Mouse (Mus musculus): ENCODE data around the gene Mettl26. TPM values are rescaled to one million over a fixed set of nuclear protein-coding genes. Genes with fewer than 3 reads are reported as not detected.

Gene Mettl26
- polyA plus RNA-seq, 1 experiment from 2014 or later = 47.1 TPM

DNA sequence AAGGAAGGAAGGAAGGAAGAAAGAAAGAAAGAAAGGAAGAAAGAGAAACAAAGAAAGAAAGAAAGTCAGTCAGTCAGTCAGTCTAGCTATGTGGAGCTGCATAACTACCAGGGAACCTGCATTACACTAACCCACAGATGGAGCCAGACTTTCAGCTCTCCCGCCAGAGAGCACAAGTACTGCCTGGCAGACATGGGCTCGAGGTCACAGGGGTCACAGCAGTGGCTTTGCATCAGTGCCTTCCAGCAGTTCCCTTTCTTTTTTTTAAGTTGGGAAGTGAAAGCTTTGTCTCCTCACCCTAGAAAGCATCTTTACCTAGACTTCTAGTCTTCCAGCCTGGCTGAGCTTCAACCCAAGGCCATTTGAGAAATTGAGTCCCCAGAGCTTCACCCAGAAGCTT, 20.5 kb downstream of the Mettl26 start:
- H3K27me3 ChIP-seq = no peaks in the 10 kb centered on the region
- no peak for ATAC-seq (ENCODE audit: insufficient number of reproducible peaks, insufficient read depth, low FRiP score, low TSS enrichment, low read depth)
- H3K4me3 ChIP-seq = no peak overlapping the region
- H3K4me1 ChIP-seq = 0 out of 2 replicates have a peak, but pooled peaks cover 3% of the 10 kb centered on the region
- no peak overlapping the region for H3K9ac ChIP-seq
- H3K9me3 ChIP-seq = no peaks in the 10 kb centered on the region
- 28% methylated on average over 2 of the region's 2 CpGs for WGBS
- H3K36me3 ChIP-seq = peaks cover 10% of the 10 kb centered on the region
- H3K27ac ChIP-seq = no peak overlapping the region
- no peak overlapping the region for H3K4me2 ChIP-seq

DNA sequence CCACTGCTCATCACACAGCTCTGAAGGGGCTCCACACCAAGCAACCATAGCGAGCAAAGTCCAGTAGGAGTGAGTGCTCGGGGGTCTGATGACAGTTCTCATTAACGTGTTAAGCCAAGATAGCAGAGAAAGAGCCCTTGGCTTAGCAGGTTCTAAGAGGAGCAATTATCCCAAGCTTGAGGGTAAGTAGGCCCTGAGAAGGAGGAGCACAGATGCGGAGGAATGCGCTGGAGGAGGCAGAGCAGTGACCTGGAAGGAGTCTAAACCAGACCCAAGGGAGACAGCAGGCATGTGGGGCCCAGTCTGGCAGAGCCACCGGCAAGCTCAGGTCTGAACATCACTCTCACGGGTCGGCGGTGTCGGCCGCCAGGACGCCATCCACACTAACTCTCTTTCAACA, 21.0 kb downstream of the Mettl26 start:
- Histone ChIP-seq H3K9ac (no peak overlapping the region), H3K27ac (no peak overlapping the region), H3K4me3 (no peak overlapping the region), H3K9me3 (no peaks in the 10 kb centered on the region), H3K27me3 (no peaks in the 10 kb centered on the region), H3K4me1 (0 out of 2 replicates have a peak, but pooled peaks cover 3% of the 10 kb centered on the region), H3K4me2 (no peak overlapping the region), H3K36me3 (peaks cover 10% of the 10 kb centered on the region)
- 48% methylated on average over 12 of the region's 12 CpGs for WGBS
- ATAC-seq (ENCODE audit: insufficient number of reproducible peaks, insufficient read depth, low FRiP score, low TSS enrichment, low read depth) = no peak

DNA sequence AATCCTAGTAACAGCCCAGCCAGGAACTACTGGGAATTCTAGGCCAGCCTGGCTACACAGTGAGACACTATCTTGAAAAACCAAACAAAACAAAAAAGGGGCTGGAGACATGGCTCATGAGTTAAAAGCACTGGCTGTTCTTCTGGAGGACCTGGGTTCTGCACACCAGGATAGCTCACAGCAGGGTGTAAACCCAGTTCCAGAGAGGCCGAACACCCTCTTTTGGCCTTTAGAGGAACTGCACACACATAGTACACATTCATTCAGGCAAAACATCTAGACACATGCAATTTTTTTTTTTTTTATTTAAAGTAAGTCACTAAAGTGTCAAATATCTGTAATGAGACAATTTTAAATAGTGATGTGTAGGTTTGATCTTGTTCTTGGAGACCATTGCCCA, 25.3 kb downstream of the Mettl26 start:
- H3K4me1 ChIP-seq = no peaks in the 10 kb centered on the region
- 95% methylated on average over 1 of the region's 1 CpGs for WGBS
- peaks cover 15% of the 10 kb centered on the region for H3K36me3 ChIP-seq
- no peak overlapping the region for H3K4me3 ChIP-seq
- no peak overlapping the region for H3K9ac ChIP-seq
- H3K27ac ChIP-seq = no peak overlapping the region
- ATAC-seq (ENCODE audit: insufficient number of reproducible peaks, insufficient read depth, low FRiP score, low TSS enrichment, low read depth) = no peak
- H3K4me2 ChIP-seq = no peak overlapping the region
- no peaks in the 10 kb centered on the region for H3K27me3 ChIP-seq
- no peaks in the 10 kb centered on the region for H3K9me3 ChIP-seq

DNA sequence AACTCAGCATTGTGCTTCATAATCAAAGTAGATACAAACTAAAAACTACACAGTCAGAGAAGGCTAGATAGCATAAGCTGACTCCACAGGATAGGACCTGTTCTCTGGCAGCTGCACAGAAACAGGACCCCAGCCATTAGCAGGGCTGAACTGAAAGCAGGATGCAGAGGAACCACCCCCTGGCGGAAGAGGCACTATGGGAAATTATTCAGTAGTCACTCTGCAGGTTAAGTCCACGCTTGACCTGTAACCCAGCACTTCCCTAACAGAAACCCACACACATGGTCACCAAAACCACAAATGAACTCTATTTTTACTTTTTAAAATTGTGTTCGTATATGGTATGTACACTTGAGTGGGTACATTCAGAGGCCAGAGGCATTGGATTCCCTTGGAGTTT, 28.2 kb downstream of the Mettl26 start:
- Histone ChIP-seq H3K4me1 (no peaks in the 10 kb centered on the region), H3K36me3 (peaks cover 20% of the 10 kb centered on the region), H3K9ac (no peak overlapping the region), H3K4me2 (no peak overlapping the region), H3K9me3 (no peaks in the 10 kb centered on the region), H3K27me3 (no peaks in the 10 kb centered on the region), H3K27ac (no peak overlapping the region), H3K4me3 (no peak overlapping the region)
- ATAC-seq (ENCODE audit: insufficient number of reproducible peaks, insufficient read depth, low FRiP score, low TSS enrichment, low read depth) = no peak
- WGBS = 79% methylated on average over 3 of the region's 3 CpGs

DNA sequence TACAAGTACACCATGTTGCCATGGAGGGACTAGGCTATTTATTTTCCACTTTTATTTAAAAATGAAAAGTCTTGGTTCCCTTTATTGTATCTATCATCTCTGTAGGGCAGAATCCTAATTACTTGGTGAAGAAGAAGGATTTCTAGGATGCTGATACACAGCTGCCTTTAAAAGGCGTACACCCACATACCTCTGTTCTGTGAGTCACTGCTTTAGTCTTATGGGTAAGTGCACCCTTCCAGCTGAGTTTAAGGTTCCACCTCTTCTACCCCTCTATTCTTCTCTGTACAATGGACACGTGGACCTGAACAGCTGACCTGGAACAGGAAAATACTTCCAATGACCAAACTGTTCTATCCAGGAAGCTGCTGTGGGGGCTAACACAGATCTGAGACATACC, 32.8 kb downstream of the Mettl26 start:
- Histone ChIP-seq H3K4me3 (no peak overlapping the region), H3K27ac (no peak overlapping the region), H3K4me1 (no peaks in the 10 kb centered on the region), H3K36me3 (peaks cover 18% of the 10 kb centered on the region; the same call in 1 of the 2 replicates), H3K27me3 (no peaks in the 10 kb centered on the region), H3K9me3 (no peaks in the 10 kb centered on the region), H3K9ac (no peak overlapping the region), H3K4me2 (no peak overlapping the region)
- ATAC-seq (ENCODE audit: insufficient number of reproducible peaks, insufficient read depth, low FRiP score, low TSS enrichment, low read depth) = no peak
- WGBS = 81% methylated on average over 2 of the region's 2 CpGs

DNA sequence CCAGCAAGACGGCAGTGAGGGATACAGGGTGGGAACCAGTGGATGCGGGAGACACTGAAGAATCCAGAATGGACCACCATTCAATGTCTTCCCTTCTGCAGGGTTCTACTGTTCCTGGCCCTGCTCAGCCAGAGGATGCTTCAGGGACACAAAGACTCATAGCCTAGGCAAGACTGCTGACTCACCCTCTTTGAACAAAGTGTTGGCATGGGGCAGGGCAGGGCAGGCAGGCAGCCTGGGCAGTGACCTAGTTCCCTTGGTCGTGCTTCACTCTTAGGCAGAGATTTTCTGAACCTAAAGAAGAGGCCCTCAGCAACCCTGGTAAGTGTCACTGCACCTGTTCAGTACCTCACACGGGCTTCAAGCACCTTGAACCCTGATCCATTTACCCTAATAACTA, 36.9 kb downstream of the Mettl26 start:
- Histone ChIP-seq H3K4me3 (no peak overlapping the region), H3K36me3 (peaks cover 30% of the 10 kb centered on the region), H3K9ac (no peak overlapping the region), H3K4me1 (no peaks in the 10 kb centered on the region), H3K27ac (no peak overlapping the region), H3K27me3 (no peaks in the 10 kb centered on the region), H3K9me3 (no peaks in the 10 kb centered on the region), H3K4me2 (no peak overlapping the region)
- whole genome bisulfite sequencing = 94% methylated on average over 4 of the region's 4 CpGs
- no peak for ATAC-seq (ENCODE audit: insufficient number of reproducible peaks, insufficient read depth, low FRiP score, low TSS enrichment, low read depth)

DNA sequence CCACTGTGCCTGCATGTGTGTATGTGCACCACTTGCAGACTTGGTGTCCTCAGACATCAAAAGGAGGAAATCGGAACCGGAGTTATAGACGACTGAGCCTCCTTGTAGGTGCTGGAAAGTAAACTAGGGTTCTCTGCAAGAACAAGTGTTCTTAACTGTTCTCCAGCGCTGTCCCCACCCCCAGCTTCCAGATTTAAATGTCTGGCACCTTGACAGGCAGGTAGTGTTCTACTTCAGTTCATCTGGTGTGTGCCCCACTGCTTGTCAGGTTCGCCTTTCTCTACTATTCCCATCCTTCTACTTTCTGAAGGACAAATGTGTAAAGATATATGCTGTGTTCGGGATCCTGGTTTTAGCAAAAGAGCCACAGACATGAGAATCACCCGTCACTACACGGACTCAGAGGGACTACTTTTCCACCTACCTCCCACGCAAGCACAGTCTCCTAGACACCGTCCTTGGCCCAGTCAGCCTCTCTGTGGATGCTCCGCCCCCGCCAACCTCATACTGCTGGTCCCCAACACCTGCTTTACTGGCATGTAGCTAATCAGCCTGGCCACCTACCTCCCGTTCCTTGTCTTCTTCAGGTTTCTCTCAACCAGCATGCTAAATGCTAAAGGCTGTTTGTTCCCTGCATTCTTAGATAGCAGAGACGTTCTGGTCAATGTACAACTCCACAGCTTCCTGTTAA, 38.5 kb downstream of the Mettl26 start:
- Histone ChIP-seq H3K4me2 (no peak overlapping the region), H3K4me3 (no peak overlapping the region), H3K9ac (no peak overlapping the region), H3K4me1 (peaks cover 8% of the 10 kb centered on the region), H3K36me3 (peaks cover 44% of the 10 kb centered on the region), H3K9me3 (no peaks in the 10 kb centered on the region), H3K27me3 (no peaks in the 10 kb centered on the region), H3K27ac (no peak overlapping the region)
- ATAC-seq (ENCODE audit: insufficient number of reproducible peaks, insufficient read depth, low FRiP score, low TSS enrichment, low read depth) = no peak
- WGBS = 87% methylated on average over 14 of the region's 14 CpGs

DNA sequence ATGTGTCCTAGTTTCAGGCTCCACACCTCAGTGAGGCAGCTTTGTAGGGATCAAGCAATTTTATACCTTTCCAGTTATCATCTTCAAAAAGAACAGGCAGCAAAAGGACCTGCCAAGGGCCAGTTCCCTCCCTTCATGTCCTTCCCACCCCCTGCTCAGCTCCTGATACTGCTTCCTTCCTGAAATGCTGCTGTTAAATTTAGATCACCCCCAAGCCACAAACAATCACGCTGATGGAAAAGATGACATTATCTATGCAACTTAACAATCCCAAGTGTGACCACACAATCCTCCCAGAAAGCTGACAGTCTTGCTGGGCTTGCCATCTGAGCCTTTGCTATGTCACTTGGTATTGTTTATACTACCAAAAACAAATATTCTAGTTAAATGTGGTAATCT, 39.0 kb downstream of the Mettl26 start:
- H3K36me3 ChIP-seq = peaks cover 44% of the 10 kb centered on the region
- no peak overlapping the region for H3K27ac ChIP-seq
- H3K4me3 ChIP-seq = no peak overlapping the region
- H3K27me3 ChIP-seq = no peaks in the 10 kb centered on the region
- H3K9me3 ChIP-seq = no peaks in the 10 kb centered on the region
- no peak overlapping the region for H3K9ac ChIP-seq
- H3K4me2 ChIP-seq = no peak overlapping the region
- peaks cover 13% of the 10 kb centered on the region for H3K4me1 ChIP-seq
- no peak for ATAC-seq (ENCODE audit: insufficient number of reproducible peaks, insufficient read depth, low FRiP score, low TSS enrichment, low read depth)
- 78% methylated on average over 1 of the region's 1 CpGs for WGBS

DNA sequence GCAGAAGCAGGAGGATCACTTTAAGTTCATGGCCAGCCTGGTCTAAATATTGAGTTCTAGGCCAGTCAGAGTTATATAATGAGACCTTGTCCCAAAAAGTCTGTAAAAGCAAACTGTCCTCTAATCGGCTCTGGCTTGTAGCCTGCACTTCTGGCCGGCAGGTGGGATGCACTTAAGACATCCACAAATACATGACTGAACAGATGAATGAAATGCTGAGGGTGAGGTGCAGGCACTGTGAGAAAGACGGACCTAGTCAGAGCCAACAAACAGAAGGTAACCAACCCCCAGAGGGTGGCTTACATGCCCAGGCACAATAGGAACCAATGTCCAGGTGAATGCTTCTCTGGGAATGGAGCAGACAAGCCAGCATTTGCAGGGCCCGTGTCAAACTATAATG, 39.4 kb downstream of the Mettl26 start:
- no peak overlapping the region for H3K27ac ChIP-seq
- H3K4me1 ChIP-seq = peaks cover 14% of the 10 kb centered on the region
- H3K4me2 ChIP-seq = no peak overlapping the region
- 82% methylated on average over 4 of the region's 4 CpGs for WGBS
- peaks cover 44% of the 10 kb centered on the region for H3K36me3 ChIP-seq
- H3K4me3 ChIP-seq = no peak overlapping the region
- no peaks in the 10 kb centered on the region for H3K9me3 ChIP-seq
- H3K9ac ChIP-seq = no peak overlapping the region
- ATAC-seq (ENCODE audit: insufficient number of reproducible peaks, insufficient read depth, low FRiP score, low TSS enrichment, low read depth) = no peak
- H3K27me3 ChIP-seq = no peaks in the 10 kb centered on the region

DNA sequence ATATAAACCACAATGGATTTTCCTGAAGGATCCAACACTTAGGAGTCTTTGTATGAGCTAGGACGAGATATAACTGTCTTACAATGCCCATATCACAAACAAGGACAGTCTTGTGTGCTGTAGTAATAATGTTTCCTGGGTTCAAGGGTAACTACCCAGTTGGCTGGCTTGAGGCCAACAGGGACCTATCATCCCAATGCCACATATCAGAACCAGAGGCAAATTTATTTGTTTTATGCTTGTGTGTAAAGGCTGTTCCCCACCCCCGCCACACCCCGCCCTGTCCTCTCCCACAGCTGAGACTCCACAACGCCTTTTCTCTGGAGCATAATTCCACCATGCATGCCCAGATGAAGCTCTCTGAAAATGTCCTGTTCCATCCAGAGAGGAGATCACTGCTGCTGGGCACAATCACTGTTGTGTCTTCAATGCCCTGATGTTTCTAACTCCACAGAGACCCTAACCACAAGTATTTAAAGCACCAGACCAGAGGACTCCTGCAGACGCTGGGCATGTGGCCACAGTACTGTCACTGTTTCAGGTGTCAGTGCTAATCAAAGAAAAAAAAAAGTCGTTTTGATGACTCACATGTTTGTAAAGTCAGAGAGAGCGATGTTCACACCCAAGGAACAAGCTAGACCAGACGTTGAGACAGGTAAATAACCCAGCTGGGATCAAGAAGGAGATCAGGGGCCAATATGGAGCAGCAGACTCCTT, 42.2 kb downstream of the Mettl26 start:
- Histone ChIP-seq H3K4me2 (no peak overlapping the region), H3K4me3 (0 out of 2 replicates have a peak overlapping the region, but pooled peaks have one; percentile 4), H3K27ac (no peak overlapping the region), H3K9me3 (no peaks in the 10 kb centered on the region), H3K27me3 (no peaks in the 10 kb centered on the region), H3K36me3 (peaks cover 38% of the 10 kb centered on the region), H3K4me1 (peaks cover 18% of the 10 kb centered on the region), H3K9ac (no peak overlapping the region)
- ATAC-seq (ENCODE audit: insufficient number of reproducible peaks, insufficient read depth, low FRiP score, low TSS enrichment, low read depth) = no peak
- WGBS = 86% methylated on average over 8 of the region's 8 CpGs

DNA sequence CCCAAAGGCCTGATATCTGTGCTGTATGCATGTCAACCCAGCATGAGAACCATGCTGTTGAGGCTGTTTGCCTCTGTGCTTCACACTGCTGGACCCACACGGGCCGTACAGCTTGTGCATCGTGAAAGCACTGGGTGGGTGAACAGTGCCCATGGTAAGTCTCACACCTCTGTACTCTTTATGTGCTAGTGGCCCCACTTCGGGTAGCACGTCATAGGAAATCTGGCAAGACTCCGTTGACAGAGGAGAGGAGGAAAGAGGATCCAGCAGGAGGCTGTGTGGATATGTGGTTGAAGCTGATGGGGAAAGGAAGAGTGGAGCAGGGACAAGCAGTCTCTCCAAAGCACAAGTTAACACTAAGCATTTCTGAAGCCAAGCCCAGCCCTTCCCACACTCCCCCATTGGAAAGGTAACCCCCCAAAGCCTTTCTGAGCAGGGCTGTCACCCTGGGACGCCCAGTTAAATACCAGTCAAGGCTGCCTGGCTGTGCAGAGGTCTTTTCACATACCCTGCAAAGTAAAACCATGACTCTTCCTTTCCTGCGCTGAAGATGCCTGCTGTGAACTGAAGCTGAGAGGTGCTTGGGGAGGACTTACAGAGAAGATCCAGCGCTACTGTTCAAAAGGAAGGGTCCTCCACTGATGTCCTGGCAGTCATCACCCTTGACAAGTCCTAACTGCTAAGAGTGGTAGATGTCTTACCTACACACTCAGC, 43.3 kb downstream of the Mettl26 start:
- Histone ChIP-seq H3K4me1 (peaks cover 18% of the 10 kb centered on the region), H3K36me3 (peaks cover 33% of the 10 kb centered on the region), H3K9me3 (no peaks in the 10 kb centered on the region), H3K9ac (peak overlapping the region; percentile 92), H3K4me3 (peak overlapping the region; percentile 98), H3K27ac (no peak overlapping the region), H3K4me2 (peak overlapping the region; percentile 87), H3K27me3 (no peaks in the 10 kb centered on the region)
- 81% methylated on average over 9 of the region's 9 CpGs for WGBS
- ATAC-seq (ENCODE audit: insufficient number of reproducible peaks, insufficient read depth, low FRiP score, low TSS enrichment, low read depth) = no peak

Data from embryonic facial prominence, embryonic 13.5 days (tissue).